Mouse (Mus musculus): Measurements from ENCODE around the gene Scnm1. TPM values are rescaled to one million over a fixed set of nuclear protein-coding genes. Genes with fewer than 3 reads are reported as not detected.
"Not testable (repeated sequence)": the region's sequence is repeated elsewhere in the genome, so short reads cannot be mapped to it uniquely, and the experiment has no call there.

Scnm1 gene
- total RNA-seq, 2 experiments from 2014 or later, result 37.5 to 41.8 TPM

DNA sequence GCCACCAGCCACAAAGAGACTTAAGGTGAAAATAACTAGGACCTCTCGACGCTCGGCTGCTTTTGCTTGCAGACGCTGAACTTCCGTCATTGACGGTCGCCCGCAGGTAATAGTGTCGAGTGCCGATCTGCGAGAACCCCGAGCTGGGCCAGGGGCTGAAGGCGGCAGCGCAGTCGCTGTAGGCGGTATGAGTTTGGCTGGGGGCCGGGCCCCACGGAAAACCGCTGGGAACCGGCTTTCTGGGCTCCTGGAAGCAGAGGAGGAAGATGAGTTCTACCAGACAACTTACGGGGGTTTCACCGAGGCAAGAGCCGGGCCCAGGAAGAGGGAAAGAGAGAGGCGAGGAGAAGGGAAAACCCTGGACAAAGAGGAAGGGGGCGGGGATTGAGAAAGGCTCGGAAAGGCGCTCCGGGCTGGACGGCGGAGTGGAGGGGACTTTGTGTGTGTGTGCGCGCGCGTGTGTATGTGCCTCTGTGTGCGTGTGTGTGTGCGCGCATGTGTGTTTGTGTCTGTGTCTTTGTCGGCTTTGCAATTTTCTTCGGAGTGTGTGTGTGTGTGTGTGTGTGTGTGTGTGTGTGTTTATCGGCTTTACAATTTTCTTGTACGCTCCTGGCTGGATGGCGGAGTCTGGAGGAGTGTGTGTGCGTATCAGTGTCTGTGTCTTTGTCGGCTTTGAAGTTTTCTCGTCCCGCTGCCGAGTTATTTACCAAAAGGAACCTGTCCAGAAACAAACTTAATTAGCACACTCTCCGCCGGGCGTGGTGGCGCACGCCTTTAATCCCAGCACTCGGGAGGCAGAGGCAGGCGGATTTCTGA lies 22.7 kb downstream of the Scnm1 start, which contains the start of gene Vps72:
Gene Vps72 (plus strand): TSS at position 112 of the 816 bp plus-strand sequence.
- peak; percentile 86 to 92 for DNase-seq (ENCODE audit: low spot score in 2 of 2)

DNA sequence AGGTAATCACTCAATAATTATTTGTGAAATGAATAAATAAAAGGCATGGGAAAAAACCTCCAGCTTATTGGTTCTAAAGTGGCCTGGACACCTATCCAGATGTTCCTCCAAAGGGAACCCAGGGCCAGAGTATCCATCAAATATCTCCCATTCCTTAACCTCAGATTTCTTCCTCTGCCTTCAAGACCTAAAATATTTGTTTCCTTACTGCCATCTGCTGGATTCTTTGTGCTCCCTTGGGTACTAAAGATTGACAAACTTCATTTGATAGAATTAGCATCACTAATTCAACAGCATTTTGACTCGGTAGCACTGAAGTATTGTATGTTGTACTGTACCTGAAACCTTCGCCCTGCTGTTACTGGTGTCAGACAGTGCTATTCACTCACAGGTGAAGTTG lies 25.9 kb downstream of the Scnm1 start:
- no peak for DNase-seq (ENCODE audit: low spot score in 2 of 2)

- not testable (repeated sequence) for DNase-seq (ENCODE audit: low spot score in 2 of 2)
Measured at GRCm38 (mm10) chr3:95107308-95107707, 26.5 kb downstream of the Scnm1 start.

GRCm38 (mm10) chr3:95106338-95107117 lies 27.3 kb downstream of the Scnm1 start, which contains the start of gene Pip5k1a:
Pip5k1a (minus strand) TSS chr3:95106930.
- peak; percentile 97 to 98 for DNase-seq (ENCODE audit: low spot score in 2 of 2)

GRCm38 (mm10) chr3:95105586-95106337 lies 28.0 kb downstream of the Scnm1 start:
- no peak for DNase-seq (ENCODE audit: low spot score in 2 of 2)

DNA sequence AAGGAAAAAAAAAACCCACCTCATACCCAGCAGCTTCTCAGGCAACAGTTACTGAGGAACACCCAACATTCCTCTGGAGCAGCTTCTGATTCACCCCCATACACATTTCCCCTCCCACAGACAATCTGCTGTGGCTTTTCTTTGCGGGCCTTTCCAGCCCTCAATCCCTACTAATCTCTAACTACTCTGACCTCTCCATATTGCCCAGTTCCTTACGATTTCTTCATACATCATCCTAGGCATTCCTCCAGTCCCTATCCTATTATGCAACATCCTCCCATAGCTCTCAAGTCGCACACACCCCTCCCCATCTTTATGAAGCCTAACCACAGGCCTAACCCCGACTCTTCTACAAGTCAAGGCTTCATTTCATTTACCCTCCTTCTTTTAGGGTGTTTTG lies 28.7 kb downstream of the Scnm1 start:
- DNase-seq (ENCODE audit: low spot score in 2 of 2), result no peak

DNA sequence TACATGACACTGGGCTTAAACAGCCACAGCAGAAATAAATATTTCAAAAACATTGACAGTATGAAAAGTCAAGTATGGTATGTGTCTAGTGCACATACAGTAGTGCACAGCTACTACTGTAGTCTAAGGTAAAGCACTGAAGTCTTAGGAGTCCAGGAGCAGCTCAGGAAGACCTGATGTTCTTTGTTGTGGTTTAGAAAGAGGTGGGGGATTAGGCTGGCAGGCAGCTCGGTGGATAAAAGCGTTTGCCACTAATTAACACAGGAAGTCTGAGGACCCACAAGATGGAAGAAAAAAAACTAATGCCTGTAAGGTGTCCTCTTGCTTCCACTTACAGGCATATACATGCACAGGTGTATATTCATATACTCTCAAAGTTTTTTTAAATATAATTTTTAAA lies 33.0 kb downstream of the Scnm1 start:
- no peak for DNase-seq (ENCODE audit: low spot score in 2 of 2)

DNA sequence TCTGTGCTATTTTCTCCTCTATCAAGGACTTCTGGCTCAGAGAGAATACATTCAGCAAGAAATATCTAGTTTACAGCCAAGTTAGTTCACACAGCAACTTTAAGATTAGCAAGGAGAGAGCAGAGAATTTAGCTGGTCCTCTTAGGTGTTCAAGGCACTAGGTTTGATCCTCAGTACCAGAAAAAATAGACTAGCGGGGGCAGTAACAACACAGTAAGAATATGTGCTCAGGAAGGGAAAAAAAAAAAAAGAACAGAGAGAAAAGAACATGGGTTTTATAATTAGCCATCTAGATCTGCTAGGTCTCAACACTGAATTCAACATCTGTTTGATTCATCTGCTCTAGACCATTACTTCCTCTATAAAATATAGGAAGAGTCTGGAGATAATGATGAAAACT lies 45.7 kb downstream of the Scnm1 start:
- DNase-seq (ENCODE audit: low spot score in 2 of 2), result no peak

Small RNA genes within 50 kb of the gene (microRNA-seq; reads per million reads assigned to microRNA genes)
- 0 reads per million in 2 experiments for gene Mir8099-1

Other genes with a start within 250 kb of the Scnm1 start
- 100 to 1,000 TPM; 289 to 312 TPM for gene Psmb4, start 247.1 kb downstream of the Scnm1 start, total RNA-seq (2021)
- 1 to 10 TPM; 4.8 to 5.2 TPM for gene Selenbp1, start 201.0 kb downstream of the Scnm1 start, total RNA-seq (2021)
- 10 to 100 TPM; 20.1 to 21.3 TPM for gene Rfx5, start 179.9 kb downstream of the Scnm1 start, total RNA-seq (2021)
- gene Pi4kb, start 159.3 kb downstream of the Scnm1 start, total RNA-seq (2021), result 10 to 100 TPM; 46.5 to 50.7 TPM
- 10 to 100 TPM; 26.4 to 30.8 TPM for gene Zfp687, start 118.6 kb downstream of the Scnm1 start, total RNA-seq (2021)
- 100 to 1,000 TPM; 160 to 174 TPM for gene Psmd4, start 91.4 kb downstream of the Scnm1 start, total RNA-seq (2021)
- 10 to 100 TPM; 34.5 to 41.9 TPM for gene Pip5k1a, start 27.1 kb downstream of the Scnm1 start, total RNA-seq (2021)
- gene Vps72, start 23.0 kb downstream of the Scnm1 start, total RNA-seq (2021), result 10 to 100 TPM; 44.4 to 47.7 TPM
- gene Tmod4, start 9.5 kb downstream of the Scnm1 start, total RNA-seq (2021), result under 1 TPM in 1 of 2 experiments, not detected in 1; 0.85 TPM
- gene Lysmd1, start 77 bp upstream of the Scnm1 start, total RNA-seq (2021), result 10 to 100 TPM; 22.4 to 24.6 TPM
- 1 to 10 TPM; 3.0 TPM for gene Tnfaip8l2, start 8.3 kb upstream of the Scnm1 start, total RNA-seq (2021)
- gene Sema6c, start 26.4 kb upstream of the Scnm1 start, total RNA-seq (2021), result 10 to 100 TPM; 71.4 to 75.0 TPM
- 10 to 100 TPM; 10.1 to 10.6 TPM for gene Gabpb2, start 83.9 kb upstream of the Scnm1 start, total RNA-seq (2021)
- 10 to 100 TPM; 79.8 to 80.1 TPM for gene Cdc42se1, start 94.7 kb upstream of the Scnm1 start, total RNA-seq (2021)
- gene Mllt11, start 98.2 kb upstream of the Scnm1 start, total RNA-seq (2021), result 100 to 1,000 TPM; 621 to 626 TPM
- gene Gm128, start 107.6 kb upstream of the Scnm1 start, total RNA-seq (2021), result under 1 TPM; 0.16 to 0.18 TPM
- under 1 TPM in 1 of 2 experiments, not detected in 1; 0.25 TPM for gene Bnipl, start 117.2 kb upstream of the Scnm1 start, total RNA-seq (2021)
- 10 to 100 TPM; 26.5 to 27.6 TPM for gene Mindy1, start 147.3 kb upstream of the Scnm1 start, total RNA-seq (2021)
- 10 to 100 TPM; 34.9 to 36.3 TPM for gene Prune1, start 148.1 kb upstream of the Scnm1 start, total RNA-seq (2021)
- gene Anxa9, start 173.2 kb upstream of the Scnm1 start, total RNA-seq (2021), result under 1 TPM; 0.65 to 0.75 TPM
- 10 to 100 TPM; 45.4 to 46.6 TPM for gene Cers2, start 180.8 kb upstream of the Scnm1 start, total RNA-seq (2021)
- 10 to 100 TPM; 46.0 to 47.1 TPM for gene Setdb1, start 223.2 kb upstream of the Scnm1 start, total RNA-seq (2021)